Mouse (Mus musculus): ENCODE measurements around the gene Rtkn. TPM values are rescaled to one million over a fixed set of nuclear protein-coding genes. Genes with fewer than 3 reads are reported as not detected.

The Rtkn gene
- polyA plus RNA-seq (2012), result 0.26 and 0.39 TPM in 2 replicates

DNA sequence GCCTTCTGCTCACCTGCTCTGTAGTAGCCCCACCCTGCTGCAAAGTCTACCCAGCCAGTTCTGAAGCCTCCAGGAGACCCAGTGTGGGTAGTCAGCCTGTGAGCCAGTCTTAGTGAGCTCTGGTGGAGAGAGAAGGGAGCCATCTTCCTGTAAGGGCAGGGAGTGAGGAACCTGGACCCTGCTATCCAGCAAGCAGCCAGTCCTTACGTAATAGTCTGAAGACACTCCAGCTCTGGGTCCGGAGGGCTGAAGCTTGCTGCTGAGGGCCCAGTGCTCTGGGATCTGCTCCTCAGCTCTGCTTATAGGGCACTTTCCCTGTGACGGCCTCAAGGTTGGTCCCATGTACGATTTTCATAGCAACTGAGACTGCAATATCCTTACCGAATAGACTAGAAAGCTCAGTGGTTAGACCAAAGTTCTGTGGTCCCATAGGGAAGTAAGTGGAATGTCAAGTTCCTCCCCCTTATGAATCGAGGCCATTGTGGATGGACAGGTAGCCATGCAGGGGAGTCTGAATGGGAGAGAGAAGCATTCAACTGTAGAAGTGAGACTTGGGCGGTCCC is at the start of gene Rtkn:
Rtkn (plus strand) TSS at position 513 of the 563 bp plus-strand sequence.
- Histone ChIP-seq H3K4me3 (replicated peaks) (peak within 1 kb of the TSS; percentile 56), H3K27me3 (ENCODE audit: control insufficient read depth) (peaks cover 66% of the 10 kb centered on the region), H3K36me3 (ENCODE audit: control insufficient read depth) (no peaks in the 10 kb centered on the region; the same call in 1 of the 2 replicates), H3K9me3 (ENCODE audit: control insufficient read depth, low read length) (no peaks in the 10 kb centered on the region), H3K4me1 (ENCODE audit: control insufficient read depth) (peaks cover 26% of the 10 kb centered on the region)
- TF ChIP-seq GATA1 (IDR thresholded peaks at IDR 0.05; ENCODE audit: low read length), result no peak
- TF ChIP-seq TAL1 (IDR thresholded peaks at IDR 0.05; ENCODE audit: low read length), result no peak

DNA sequence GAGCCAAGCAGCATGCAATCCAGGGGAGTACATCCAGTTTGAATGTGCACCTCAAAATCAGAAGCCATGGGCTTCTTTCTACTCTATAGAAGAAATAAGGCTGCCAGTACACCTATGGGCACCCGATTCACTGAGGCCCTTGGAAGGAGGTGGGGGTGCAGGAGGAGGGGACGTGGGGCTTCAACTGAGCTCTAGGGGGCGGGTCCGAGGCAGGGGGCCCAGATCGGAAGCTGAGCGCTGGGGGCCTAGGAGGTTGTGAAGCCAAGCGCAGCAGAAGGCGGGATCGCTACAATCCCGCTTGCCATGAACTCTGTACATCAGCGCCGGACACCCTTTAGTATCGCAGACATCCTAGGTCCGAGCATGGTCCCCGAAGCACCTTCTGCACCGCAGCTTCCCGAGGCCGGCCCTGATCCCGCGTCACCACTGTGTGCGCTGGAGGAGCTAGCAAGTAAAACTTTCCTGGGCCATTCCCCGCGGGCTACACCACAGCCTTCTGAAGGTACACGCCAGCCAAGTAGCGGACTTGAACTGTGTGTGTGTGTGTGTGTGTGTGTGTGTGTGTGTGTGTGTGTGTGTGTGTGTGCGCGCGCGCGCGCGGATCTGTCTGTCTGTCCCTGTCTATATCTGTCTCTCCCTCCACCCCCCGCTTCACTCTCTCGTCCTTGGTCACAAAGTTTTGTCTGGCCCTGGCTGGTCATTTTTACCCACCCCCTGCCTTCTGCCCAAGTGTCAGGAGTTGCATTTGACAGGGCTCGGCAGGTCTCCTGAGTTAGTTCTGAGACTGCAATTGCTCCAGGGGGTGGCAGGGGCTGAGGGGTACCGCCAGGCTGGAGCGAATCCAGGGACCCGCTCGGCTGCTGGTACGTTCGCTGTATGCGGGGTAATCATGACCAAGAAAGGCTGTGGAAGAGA is 48.9 kb upstream of the Rtkn start, which contains the start of gene Lbx2:
Lbx2 (plus strand) TSS at position 247 of the 915 bp plus-strand sequence.
- Histone ChIP-seq H3K27me3 (ENCODE audit: control insufficient read depth) (peaks cover 86% of the 10 kb centered on the region), H3K9me3 (ENCODE audit: control insufficient read depth, low read length) (peaks cover 15% of the 10 kb centered on the region), H3K36me3 (ENCODE audit: control insufficient read depth) (peaks cover 9% of the 10 kb centered on the region), H3K4me1 (ENCODE audit: control insufficient read depth) (no peaks in the 10 kb centered on the region), H3K4me3 (replicated peaks) (no peak within 1 kb of the TSS)
- TF ChIP-seq TAL1 (IDR thresholded peaks at IDR 0.05; ENCODE audit: low read length) (no peak), GATA1 (IDR thresholded peaks at IDR 0.05; ENCODE audit: low read length) (no peak)

DNA sequence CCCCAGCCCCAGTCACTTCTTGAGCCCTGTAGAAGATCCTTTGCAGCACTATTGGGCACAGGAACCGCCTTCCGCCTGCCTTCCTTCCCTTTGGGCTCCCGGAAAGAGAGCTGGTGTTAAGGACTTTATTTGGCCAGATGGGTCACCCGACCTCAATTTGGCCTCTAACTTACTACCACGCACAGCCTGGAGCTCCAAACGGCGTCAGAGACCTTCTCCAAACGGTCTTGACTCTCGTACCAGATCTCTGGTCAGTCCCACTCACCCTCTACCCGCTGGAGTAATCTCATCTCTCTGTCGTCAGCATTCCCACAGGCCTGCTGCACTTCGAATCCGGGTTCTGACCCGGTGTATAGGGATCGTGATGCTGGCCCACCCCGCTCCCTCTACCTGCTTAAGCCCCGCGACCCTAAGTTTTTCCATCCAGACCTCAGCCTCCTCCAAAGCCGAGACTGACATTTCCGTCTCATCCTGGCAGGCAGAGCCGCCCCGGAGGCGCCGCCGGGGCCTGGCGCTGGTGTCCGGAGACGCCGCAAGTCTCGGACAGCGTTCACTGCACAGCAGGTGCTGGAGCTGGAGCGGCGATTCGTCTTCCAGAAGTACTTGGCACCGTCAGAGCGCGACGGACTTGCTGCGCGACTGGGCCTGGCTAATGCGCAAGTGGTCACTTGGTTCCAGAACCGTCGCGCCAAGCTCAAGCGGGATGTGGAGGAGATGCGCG is 47.9 kb upstream of the Rtkn start:
- Histone ChIP-seq H3K36me3 (ENCODE audit: control insufficient read depth) (peaks cover 4% of the 10 kb centered on the region), H3K27me3 (ENCODE audit: control insufficient read depth) (peaks cover 94% of the 10 kb centered on the region)

DNA sequence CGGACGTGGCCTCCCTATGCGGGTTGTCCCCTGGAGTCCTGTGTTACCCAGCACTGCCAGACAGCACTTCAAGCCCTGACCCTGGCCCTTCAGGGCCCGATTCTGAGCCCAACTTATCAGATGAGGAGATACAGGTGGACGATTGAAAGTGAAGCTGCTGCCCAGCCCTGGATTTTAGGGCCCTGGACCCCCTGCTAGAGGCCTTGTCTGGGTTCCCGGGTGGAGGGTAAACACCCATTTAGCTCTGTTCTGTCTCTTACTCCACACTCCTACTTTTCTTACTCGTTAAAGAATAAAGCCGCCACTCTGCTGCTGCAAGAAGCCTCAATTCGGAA is 47.4 kb upstream of the Rtkn start:
- no peak for TF ChIP-seq TAL1 (IDR thresholded peaks at IDR 0.05; ENCODE audit: low read length)
- TF ChIP-seq GATA1 (IDR thresholded peaks at IDR 0.05; ENCODE audit: low read length), result no peak
- Histone ChIP-seq H3K27me3 (ENCODE audit: control insufficient read depth) (peaks cover 94% of the 10 kb centered on the region), H3K4me3 (replicated peaks) (no peak overlapping the region)

More for the DNA sequence above, 47.9 kb upstream of the Rtkn start:
- H3K4me1 ChIP-seq (ENCODE audit: control insufficient read depth), result no peaks in the 10 kb centered on the region
- H3K4me3 ChIP-seq (replicated peaks), result no peak overlapping the region
- peaks cover 15% of the 10 kb centered on the region for H3K9me3 ChIP-seq (ENCODE audit: control insufficient read depth, low read length)
- no peak for TF ChIP-seq GATA1 (IDR thresholded peaks at IDR 0.05; ENCODE audit: low read length)
- no peak for TF ChIP-seq TAL1 (IDR thresholded peaks at IDR 0.05; ENCODE audit: low read length)

DNA sequence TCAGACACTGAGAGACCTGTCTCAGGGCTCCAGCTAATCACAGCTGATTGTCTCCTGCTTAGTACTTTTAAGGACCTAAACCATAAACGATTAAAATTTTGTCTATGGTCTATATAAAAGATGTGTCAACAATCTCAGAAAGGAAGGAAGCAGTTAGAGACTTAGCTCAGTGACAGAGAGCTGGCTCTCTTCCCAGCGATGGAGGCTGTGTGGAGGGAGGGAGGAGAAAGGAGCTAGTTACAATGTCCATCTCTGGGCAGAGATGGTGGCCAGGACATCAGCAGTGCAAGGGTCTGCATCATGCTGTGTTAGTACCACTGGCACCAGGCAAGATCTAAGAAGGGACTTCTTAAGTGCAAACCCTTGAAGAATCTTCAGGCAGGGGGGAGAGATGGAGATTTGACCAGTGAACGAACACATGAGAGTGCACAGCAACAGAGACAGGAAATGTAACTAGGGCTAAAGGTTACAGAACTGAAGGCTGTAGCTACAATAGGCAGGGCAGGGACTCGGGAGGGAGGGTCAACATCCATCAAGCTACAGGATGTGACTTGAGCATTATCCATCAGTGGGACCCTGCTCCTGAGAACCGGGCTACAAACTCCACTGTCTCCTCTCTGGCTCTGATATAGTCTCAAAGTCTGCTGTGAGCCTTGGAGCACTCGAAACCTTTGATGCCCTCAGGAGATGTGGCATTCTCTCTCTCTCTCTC is 42.7 kb upstream of the Rtkn start:
- TF ChIP-seq TAL1 (IDR thresholded peaks at IDR 0.05; ENCODE audit: low read length) (no peak), GATA1 (IDR thresholded peaks at IDR 0.05; ENCODE audit: low read length) (no peak)
- no peaks in the 10 kb centered on the region for H3K36me3 ChIP-seq (ENCODE audit: control insufficient read depth)
- H3K9me3 ChIP-seq (ENCODE audit: control insufficient read depth, low read length), result peaks cover 9% of the 10 kb centered on the region
- H3K4me1 ChIP-seq (ENCODE audit: control insufficient read depth), result no peaks in the 10 kb centered on the region
- H3K27me3 ChIP-seq (ENCODE audit: control insufficient read depth), result peaks cover 78% of the 10 kb centered on the region
- no peak overlapping the region for H3K4me3 ChIP-seq (replicated peaks)

More for the DNA sequence above, 47.4 kb upstream of the Rtkn start:
- H3K4me1 ChIP-seq (ENCODE audit: control insufficient read depth), result no peaks in the 10 kb centered on the region
- peaks cover under 1% of the 10 kb centered on the region; the same call in 1 of the 2 replicates for H3K36me3 ChIP-seq (ENCODE audit: control insufficient read depth)
- H3K9me3 ChIP-seq (ENCODE audit: control insufficient read depth, low read length), result peaks cover 15% of the 10 kb centered on the region

DNA sequence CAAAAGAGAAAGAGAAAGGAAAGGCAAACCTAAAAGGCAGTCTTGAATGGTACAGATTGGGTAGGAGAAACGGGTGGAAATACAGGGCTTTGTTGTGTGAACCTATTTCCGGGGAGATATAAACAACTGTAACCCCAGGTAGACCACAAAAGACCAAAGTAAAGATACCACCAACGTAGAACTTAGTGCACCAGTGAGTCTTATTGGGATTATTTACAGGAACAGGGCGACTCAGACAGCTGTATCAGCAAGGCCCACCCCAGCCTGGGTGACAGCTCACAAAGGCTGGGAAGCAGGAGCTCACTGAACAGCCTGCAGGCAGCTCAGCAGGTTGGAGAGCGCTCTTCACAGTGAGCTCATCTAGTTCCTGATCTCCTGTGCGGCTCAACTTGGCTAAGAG is 39.3 kb upstream of the Rtkn start:
- TF ChIP-seq GATA1 (IDR thresholded peaks at IDR 0.05; ENCODE audit: low read length), result no peak
- TF ChIP-seq TAL1 (IDR thresholded peaks at IDR 0.05; ENCODE audit: low read length), result no peak
- Histone ChIP-seq H3K9me3 (ENCODE audit: control insufficient read depth, low read length) (peaks cover 6% of the 10 kb centered on the region), H3K27me3 (ENCODE audit: control insufficient read depth) (peaks cover 66% of the 10 kb centered on the region), H3K4me1 (ENCODE audit: control insufficient read depth) (peaks cover 5% of the 10 kb centered on the region), H3K4me3 (replicated peaks) (no peak overlapping the region), H3K36me3 (ENCODE audit: control insufficient read depth) (no peaks in the 10 kb centered on the region)

DNA sequence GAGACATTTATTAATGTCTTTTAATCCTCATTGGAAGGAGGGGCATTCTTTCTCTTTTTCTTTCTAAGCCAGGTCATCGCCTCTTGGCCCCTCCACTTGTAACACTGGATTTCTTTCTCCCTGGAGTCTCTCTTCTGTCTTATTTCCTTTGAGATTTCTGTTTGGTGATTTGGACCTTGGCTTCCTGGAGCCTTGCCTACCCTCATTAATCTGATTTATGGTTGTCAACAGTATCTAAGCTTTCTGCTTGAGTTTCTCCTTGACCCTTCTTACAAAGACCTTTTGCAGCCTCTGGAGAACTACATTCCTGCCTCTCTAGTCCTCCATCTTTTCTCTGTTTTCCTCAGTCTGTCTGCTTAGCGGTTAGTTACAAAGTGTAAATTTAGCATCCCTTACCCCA is 36.9 kb upstream of the Rtkn start:
- Histone ChIP-seq H3K9me3 (ENCODE audit: control insufficient read depth, low read length) (peaks cover 6% of the 10 kb centered on the region), H3K4me3 (replicated peaks) (no peak overlapping the region), H3K4me1 (ENCODE audit: control insufficient read depth) (peaks cover 29% of the 10 kb centered on the region), H3K36me3 (ENCODE audit: control insufficient read depth) (peaks cover 8% of the 10 kb centered on the region), H3K27me3 (ENCODE audit: control insufficient read depth) (peaks cover 48% of the 10 kb centered on the region)
- TF ChIP-seq GATA1 (IDR thresholded peaks at IDR 0.05; ENCODE audit: low read length) (no peak), TAL1 (IDR thresholded peaks at IDR 0.05; ENCODE audit: low read length) (no peak)

DNA sequence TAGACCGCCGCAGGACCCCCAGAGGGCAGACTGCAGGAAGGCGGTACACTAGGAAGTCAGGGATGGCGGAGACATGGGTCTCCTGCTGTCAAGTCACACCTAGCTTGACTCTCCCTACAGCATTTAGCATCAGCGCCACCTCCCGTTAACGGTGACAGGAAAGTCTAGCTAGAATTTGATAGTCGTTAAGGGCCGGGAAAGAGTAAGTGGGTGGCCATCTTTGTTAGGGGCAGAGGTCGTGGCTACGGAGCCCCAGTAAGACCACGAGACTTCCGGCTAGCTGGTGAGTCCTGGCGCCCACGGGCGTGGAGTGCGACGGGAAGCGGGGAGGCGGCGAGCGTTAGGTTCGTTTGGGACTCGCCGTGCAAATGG is 34.0 kb upstream of the Rtkn start, which contains the start of the genes Ccdc142 and Gm42688:
Ccdc142 (plus strand) TSS at position 286 of the 372 bp plus-strand sequence.
Gm42688 (plus strand) TSS at position 302 of the 372 bp plus-strand sequence.
- H3K4me3 ChIP-seq (replicated peaks), result peak within 1 kb of the TSS; percentile 79
- TF ChIP-seq GATA1 (IDR thresholded peaks at IDR 0.05; ENCODE audit: low read length), result no peak
- no peak for TF ChIP-seq TAL1 (IDR thresholded peaks at IDR 0.05; ENCODE audit: low read length)
- H3K36me3 ChIP-seq (ENCODE audit: control insufficient read depth), result peaks cover 32% of the 10 kb centered on the region
- peaks cover 26% of the 10 kb centered on the region for H3K27me3 ChIP-seq (ENCODE audit: control insufficient read depth)
- no peaks in the 10 kb centered on the region for H3K9me3 ChIP-seq (ENCODE audit: control insufficient read depth, low read length)
- H3K4me1 ChIP-seq (ENCODE audit: control insufficient read depth), result peaks cover 31% of the 10 kb centered on the region
